Mouse (Mus musculus): ENCODE measurements around the gene Kat2b. TPM values are rescaled to one million over a fixed set of nuclear protein-coding genes. Genes with fewer than 3 reads are reported as not detected.

The Kat2b gene
- polyA plus RNA-seq, 1 experiment from 2014 or later = 2.1 TPM

- Histone ChIP-seq H3K27ac (replicated peaks) (no peak overlapping the region), H3K4me3 (no peak overlapping the region), H3K27me3 (replicated peaks; ENCODE audit: low read depth, poor library complexity, severe bottlenecking) (no peaks in the 10 kb centered on the region), H3K4me1 (peaks cover 16% of the 10 kb centered on the region), H3K36me3 (replicated peaks) (no peaks in the 10 kb centered on the region), H3K9me3 (no peaks in the 10 kb centered on the region)
- 90% methylated on average over 2 of the region's 2 CpGs for WGBS
- no peak for DNase-seq (ENCODE audit: low spot score)
Measured at GRCm38 (mm10) chr17:53577151-53577550, 10.5 kb downstream of the Kat2b start.

GRCm38 (mm10) chr17:53577754-53578153 lies 11.1 kb downstream of the Kat2b start:
- no peak for DNase-seq (ENCODE audit: low spot score)
- no peaks in the 10 kb centered on the region for H3K9me3 ChIP-seq

GRCm38 (mm10) chr17:53578249-53578648 lies 11.6 kb downstream of the Kat2b start:
- no peak for DNase-seq (ENCODE audit: low spot score)
- Histone ChIP-seq H3K36me3 (replicated peaks) (no peaks in the 10 kb centered on the region), H3K9me3 (no peaks in the 10 kb centered on the region), H3K4me3 (no peak overlapping the region), H3K27me3 (replicated peaks; ENCODE audit: low read depth, poor library complexity, severe bottlenecking) (no peaks in the 10 kb centered on the region), H3K4me1 (peaks cover 12% of the 10 kb centered on the region), H3K27ac (replicated peaks) (no peak overlapping the region)
- 84% methylated on average over 6 of the region's 6 CpGs for WGBS

More at GRCm38 (mm10) chr17:53577754-53578153, 11.1 kb downstream of the Kat2b start:
- no peak overlapping the region for H3K27ac ChIP-seq (replicated peaks)
- peaks cover 16% of the 10 kb centered on the region for H3K4me1 ChIP-seq
- H3K36me3 ChIP-seq (replicated peaks) = no peaks in the 10 kb centered on the region
- no peak overlapping the region for H3K4me3 ChIP-seq
- H3K27me3 ChIP-seq (replicated peaks; ENCODE audit: low read depth, poor library complexity, severe bottlenecking) = no peaks in the 10 kb centered on the region
- 82% methylated on average over 5 of the region's 5 CpGs for WGBS

GRCm38 (mm10) chr17:53578776-53579175 lies 12.1 kb downstream of the Kat2b start:
- 53% methylated on average over 9 of the region's 9 CpGs for WGBS
- Histone ChIP-seq H3K36me3 (replicated peaks) (no peaks in the 10 kb centered on the region), H3K4me3 (no peak overlapping the region), H3K27ac (replicated peaks) (no peak overlapping the region), H3K9me3 (no peaks in the 10 kb centered on the region), H3K27me3 (replicated peaks; ENCODE audit: low read depth, poor library complexity, severe bottlenecking) (no peaks in the 10 kb centered on the region), H3K4me1 (peaks cover 10% of the 10 kb centered on the region)
- DNase-seq (ENCODE audit: low spot score) = no peak

GRCm38 (mm10) chr17:53579612-53580011 lies 13.0 kb downstream of the Kat2b start:
- Histone ChIP-seq H3K27me3 (replicated peaks; ENCODE audit: low read depth, poor library complexity, severe bottlenecking) (no peaks in the 10 kb centered on the region), H3K9me3 (no peaks in the 10 kb centered on the region), H3K4me3 (no peak overlapping the region), H3K27ac (replicated peaks) (no peak overlapping the region), H3K4me1 (peaks cover 10% of the 10 kb centered on the region), H3K36me3 (replicated peaks) (no peaks in the 10 kb centered on the region)
- DNase-seq (ENCODE audit: low spot score) = no peak
- WGBS = 51% methylated on average over 4 of the region's 4 CpGs

- WGBS = 77% methylated on average over 3 of the region's 3 CpGs
- no peaks in the 10 kb centered on the region for H3K36me3 ChIP-seq (replicated peaks)
- DNase-seq (ENCODE audit: low spot score) = no peak
- H3K9me3 ChIP-seq = no peaks in the 10 kb centered on the region
- no peaks in the 10 kb centered on the region for H3K27me3 ChIP-seq (replicated peaks; ENCODE audit: low read depth, poor library complexity, severe bottlenecking)
- H3K4me3 ChIP-seq = no peak overlapping the region
- H3K4me1 ChIP-seq = peaks cover 10% of the 10 kb centered on the region
- H3K27ac ChIP-seq (replicated peaks) = no peak overlapping the region
Measured at GRCm38 (mm10) chr17:53580237-53580636, 13.6 kb downstream of the Kat2b start.

GRCm38 (mm10) chr17:53582026-53582585 lies 15.4 kb downstream of the Kat2b start:
- no peak for DNase-seq (ENCODE audit: low spot score)
- Histone ChIP-seq H3K4me1 (peaks cover 10% of the 10 kb centered on the region), H3K36me3 (replicated peaks) (no peaks in the 10 kb centered on the region), H3K4me3 (no peak overlapping the region), H3K27me3 (replicated peaks; ENCODE audit: low read depth, poor library complexity, severe bottlenecking) (no peaks in the 10 kb centered on the region), H3K27ac (replicated peaks) (no peak overlapping the region), H3K9me3 (no peaks in the 10 kb centered on the region)
- 53% methylated on average over 4 of the region's 4 CpGs for WGBS

GRCm38 (mm10) chr17:53582805-53583204 lies 16.1 kb downstream of the Kat2b start:
- no peaks in the 10 kb centered on the region for H3K36me3 ChIP-seq (replicated peaks)
- DNase-seq (ENCODE audit: low spot score) = no peak
- H3K27ac ChIP-seq (replicated peaks) = no peak overlapping the region
- H3K4me1 ChIP-seq = peaks cover 10% of the 10 kb centered on the region
- no peaks in the 10 kb centered on the region for H3K27me3 ChIP-seq (replicated peaks; ENCODE audit: low read depth, poor library complexity, severe bottlenecking)
- no peak overlapping the region for H3K4me3 ChIP-seq
- WGBS = 86% methylated on average over 7 of the region's 7 CpGs
- no peaks in the 10 kb centered on the region for H3K9me3 ChIP-seq

- 92% methylated on average over 11 of the region's 11 CpGs for WGBS
- H3K4me1 ChIP-seq = peaks cover under 1% of the 10 kb centered on the region
- DNase-seq (ENCODE audit: low spot score) = no peak
- H3K36me3 ChIP-seq (replicated peaks) = no peaks in the 10 kb centered on the region
- H3K27ac ChIP-seq (replicated peaks) = no peak overlapping the region
- no peaks in the 10 kb centered on the region for H3K9me3 ChIP-seq
- no peaks in the 10 kb centered on the region for H3K27me3 ChIP-seq (replicated peaks; ENCODE audit: low read depth, poor library complexity, severe bottlenecking)
- H3K4me3 ChIP-seq = no peak overlapping the region
Measured at GRCm38 (mm10) chr17:53583846-53584579, 17.4 kb downstream of the Kat2b start.

- no peaks in the 10 kb centered on the region for H3K27me3 ChIP-seq (replicated peaks; ENCODE audit: low read depth, poor library complexity, severe bottlenecking)
- no peak for DNase-seq (ENCODE audit: low spot score)
- WGBS = 84% methylated on average over 14 of the region's 14 CpGs
Measured at GRCm38 (mm10) chr17:53587074-53587851, 20.6 kb downstream of the Kat2b start.

GRCm38 (mm10) chr17:53588097-53588855 lies 21.6 kb downstream of the Kat2b start:
- no peaks in the 10 kb centered on the region for H3K9me3 ChIP-seq
- no peaks in the 10 kb centered on the region for H3K27me3 ChIP-seq (replicated peaks; ENCODE audit: low read depth, poor library complexity, severe bottlenecking)
- 82% methylated on average over 9 of the region's 9 CpGs for WGBS
- H3K36me3 ChIP-seq (replicated peaks) = no peaks in the 10 kb centered on the region
- DNase-seq (ENCODE audit: low spot score) = no peak
- no peak overlapping the region for H3K4me3 ChIP-seq
- H3K27ac ChIP-seq (replicated peaks) = no peak overlapping the region
- H3K4me1 ChIP-seq = no peaks in the 10 kb centered on the region

More at GRCm38 (mm10) chr17:53587074-53587851, 20.6 kb downstream of the Kat2b start:
- Histone ChIP-seq H3K9me3 (no peaks in the 10 kb centered on the region), H3K36me3 (replicated peaks) (no peaks in the 10 kb centered on the region), H3K27ac (replicated peaks) (no peak overlapping the region), H3K4me3 (no peak overlapping the region), H3K4me1 (no peaks in the 10 kb centered on the region; the same call in 1 of the 2 replicates)

GRCm38 (mm10) chr17:53590110-53590509 lies 23.4 kb downstream of the Kat2b start:
- no peaks in the 10 kb centered on the region for H3K36me3 ChIP-seq (replicated peaks)
- H3K4me1 ChIP-seq = no peaks in the 10 kb centered on the region
- no peak overlapping the region for H3K4me3 ChIP-seq
- H3K27me3 ChIP-seq (replicated peaks; ENCODE audit: low read depth, poor library complexity, severe bottlenecking) = no peaks in the 10 kb centered on the region
- no peaks in the 10 kb centered on the region for H3K9me3 ChIP-seq
- 86% methylated on average over 6 of the region's 6 CpGs for WGBS
- DNase-seq (ENCODE audit: low spot score) = no peak
- no peak overlapping the region for H3K27ac ChIP-seq (replicated peaks)

All from embryonic facial prominence, embryonic 10.5 days (tissue).